10 mouse cellular contexts compared by ENCODE assay signal in the genomic region with DNA sequence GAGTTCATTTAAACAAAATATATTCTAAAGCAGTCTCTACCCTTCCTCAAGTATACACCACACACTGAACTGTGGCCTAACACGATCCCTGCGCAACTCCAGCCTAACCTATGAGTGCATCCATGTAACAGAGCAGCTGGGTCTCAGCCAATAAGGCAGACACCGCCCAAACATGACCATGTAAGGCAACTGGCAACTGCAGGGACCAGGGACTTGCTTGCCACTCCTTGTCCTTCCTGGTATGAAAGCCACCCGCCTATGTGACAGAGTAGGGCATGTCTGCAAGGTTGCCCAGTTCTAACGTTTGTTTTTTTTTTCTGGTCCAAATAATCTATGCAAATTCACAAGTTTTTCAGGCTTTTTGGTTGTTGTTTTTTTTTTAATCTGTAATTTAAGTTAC.
DNase-seq lines count a peak whose midpoint lies in the region; ATAC-seq and TF ChIP-seq lines count a peak whose summit lies in the region.
"Had no signal": no experiment of that assay in that cellular context is flagged by ENCODE, and none has a peak within 500 bp of the region (broad histone marks: within the 10 kb centered on the region; RNA-seq: fewer than 3 reads in every experiment).

No protein-coding gene starts in this region.

- H3K27ac ChIP-seq in heart, embryonic 10.5 days, result peak overlapping the region; percentile 52; the same call in 1 of the 2 replicates
- no peak overlapping the region for H3K27ac ChIP-seq in midbrain, embryonic 14.5 days (replicated peaks; ENCODE audit: low read depth, low read length)
- H3K27ac ChIP-seq: forebrain, embryonic 13.5 days; hindbrain, embryonic 13.5 days had no signal

- H3K4me3 ChIP-seq in G1E (ENCODE audit: low read depth, low read length), result no peak overlapping the region; the same call in 1 of the 2 replicates
- no peak overlapping the region for H3K4me3 ChIP-seq in heart, embryonic 10.5 days
- no peak overlapping the region for H3K4me3 ChIP-seq in midbrain, embryonic 14.5 days (replicated peaks; ENCODE audit: low read depth, low read length)
- H3K4me3 ChIP-seq: forebrain, embryonic 13.5 days; hindbrain, embryonic 13.5 days had no signal

- DNase-seq in cerebellum, postnatal 10 days, result peak; percentile 45 to 49
- DNase-seq in cerebellum, adult 9-10 months, result no peak
- DNase-seq in G1E (ENCODE audit: low spot score), result peak; percentile 22
- peak; percentile 84 for DNase-seq in heart, embryonic 10.5 days (ENCODE audit: low spot score)
- DNase-seq in lung, postnatal 25 days (ENCODE audit: low spot score), result peak; percentile 51
- DNase-seq in frontal cortex, postnatal 14 days (ENCODE audit: low spot score in 2 of 2), result no peak
- DNase-seq in layer of hippocampus, adult 9-10 months (ENCODE audit: low spot score), result no peak
- DNase-seq in midbrain, embryonic 14.5 days, result no peak

- peaks cover 3% of the 10 kb centered on the region for H3K4me1 ChIP-seq in G1E (ENCODE audit: insufficient read depth, low read depth, low read length)
- H3K4me1 ChIP-seq in heart, embryonic 10.5 days, result peaks cover 22% of the 10 kb centered on the region
- no peaks in the 10 kb centered on the region for H3K4me1 ChIP-seq in midbrain, embryonic 14.5 days (ENCODE audit: control insufficient read depth, insufficient read depth, low read length)
- H3K4me1 ChIP-seq: forebrain, embryonic 13.5 days; hindbrain, embryonic 13.5 days had no signal

- no peak overlapping the region for H3K9ac ChIP-seq in midbrain, embryonic 14.5 days (replicated peaks; ENCODE audit: low read length)
- H3K9ac ChIP-seq: forebrain, embryonic 13.5 days; hindbrain, embryonic 13.5 days had no signal

- WGBS in heart, embryonic 10.5 days, result 65% methylated on average over 5 of the region's 5 CpGs
- 90% methylated on average over 5 of the region's 5 CpGs for WGBS in midbrain, embryonic 14.5 days

- no peaks in the 10 kb centered on the region for H3K27me3 ChIP-seq in G1E (ENCODE audit: insufficient read depth, low read length)
- no peaks in the 10 kb centered on the region for H3K27me3 ChIP-seq in heart, embryonic 10.5 days (ENCODE audit: insufficient read depth, poor library complexity, severe bottlenecking)
- no peaks in the 10 kb centered on the region for H3K27me3 ChIP-seq in midbrain, embryonic 14.5 days (ENCODE audit: control insufficient read depth, insufficient read depth, low read length)
- H3K27me3 ChIP-seq: forebrain, embryonic 13.5 days; hindbrain, embryonic 13.5 days had no signal

- ATAC-seq in G1E (ENCODE audit: extremely low read depth, insufficient number of reproducible peaks, low FRiP score, poor library complexity, severe bottlenecking), result no peak; the same call in 1 of the 2 replicates
- no peak for ATAC-seq in midbrain, embryonic 14.5 days (ENCODE audit: low FRiP score, low TSS enrichment)
- ATAC-seq: forebrain, embryonic 13.5 days had no signal

- no peaks in the 10 kb centered on the region for H3K9me3 ChIP-seq in G1E (replicated peaks)
- no peaks in the 10 kb centered on the region for H3K9me3 ChIP-seq in heart, embryonic 10.5 days
- H3K9me3 ChIP-seq in midbrain, embryonic 14.5 days (ENCODE audit: control insufficient read depth, low read length), result no peaks in the 10 kb centered on the region
- H3K9me3 ChIP-seq: forebrain, embryonic 13.5 days; hindbrain, embryonic 13.5 days had no signal

- no peak overlapping the region for H3K4me2 ChIP-seq in midbrain, embryonic 14.5 days (ENCODE audit: low read length)
- H3K4me2 ChIP-seq: forebrain, embryonic 13.5 days; hindbrain, embryonic 13.5 days had no signal

- H3K36me3 ChIP-seq in G1E (replicated peaks), result peaks cover 27% of the 10 kb centered on the region
- H3K36me3 ChIP-seq in heart, embryonic 10.5 days, result peaks cover 4% of the 10 kb centered on the region; the same call in 1 of the 2 replicates
- peaks cover 6% of the 10 kb centered on the region; the same call in 1 of the 2 replicates for H3K36me3 ChIP-seq in midbrain, embryonic 14.5 days (ENCODE audit: control insufficient read depth, insufficient read depth, low read length)

- TF ChIP-seq CTCF in G1E (IDR thresholded peaks at IDR 0.05; ENCODE audit: low read depth, low read length), result no peak

Comparison
In these comparisons a context has a peak if more than half of its experiments do, and no peak if none do; other contexts are left out.
1. DNase-seq: peak in cerebellum, postnatal 10 days (2 of 2), G1E (single experiment), heart, embryonic 10.5 days (single experiment) and lung, postnatal 25 days (single experiment); none in cerebellum, adult 9-10 months (single experiment), frontal cortex, postnatal 14 days (0 of 2), layer of hippocampus, adult 9-10 months (single experiment) and midbrain, embryonic 14.5 days (single experiment).